Mouse (Mus musculus) heart, embryonic 16.5 days (tissue): ENCODE measurements at regions not wholly inside any gene's neighbourhood (a gene's known extent, or its start where the extent isn't known, plus 50 kb on each side); places are given as distances from the start of the nearest gene placed in this dataset.

Source experiments
- ATAC-seq: fragments of 200-750 bp; cut with Nextera tagmentation; replicated peaks from 2 replicates; pipeline ENCODE4 v1.8.0; 2017; ENCODE audit warnings: moderate number of reproducible peaks; ENCODE audit not compliant: insufficient read depth, low FRiP score; ENCODE audit errors: extremely low read depth
- H3K27ac ChIP-seq: fragments of 300-500 bp; sonication (generic); 2 replicates; pipeline ENCODE4 v1.5.1; 2014; ENCODE audit warnings: mild to moderate bottlenecking, low read length, control low read depth, moderate library complexity
- H3K27me3 ChIP-seq: fragments of 300-500 bp; sonication (generic); 2 replicates; pipeline ENCODE4 v1.6.1; 2014; ENCODE audit warnings: low read length, mixed read lengths; ENCODE audit not compliant: control insufficient read depth, insufficient read depth
- H3K36me3 ChIP-seq: fragments of 300-500 bp; sonication (generic); 2 replicates; pipeline ENCODE4 v1.6.1; 2014; ENCODE audit not compliant: control insufficient read depth, insufficient read depth
- H3K4me1 ChIP-seq: fragments of 300-500 bp; sonication (generic); 2 replicates; pipeline ENCODE4 v1.6.1; 2014; ENCODE audit warnings: low read length, mixed read lengths; ENCODE audit not compliant: control insufficient read depth, insufficient read depth
- H3K4me2 ChIP-seq: fragments of 300-500 bp; sonication (generic); 2 replicates; pipeline ENCODE4 v1.6.1; 2014; ENCODE audit warnings: low read depth, mild to moderate bottlenecking, control low read depth, low read length
- H3K4me3 ChIP-seq: fragments of 300-500 bp; sonication (generic); 2 replicates; pipeline ENCODE4 v1.5.1; 2014; ENCODE audit warnings: mild to moderate bottlenecking, control low read depth, low read length
- H3K9ac ChIP-seq: fragments of 300-500 bp; sonication (generic); 2 replicates; pipeline ENCODE4 v1.6.1; 2014; ENCODE audit warnings: low read length, control low read depth
- H3K9me3 ChIP-seq: fragments of 300-500 bp; sonication (generic); replicated peaks from 2 replicates; pipeline ENCODE4 v1.6.1; 2016; ENCODE audit warnings: low read length; ENCODE audit not compliant: control insufficient read depth
- WGBS: fragments of 180-500 bp; shearing (Covaris S2); extraction: QIAGEN DNeasy Blood & Tissue Kit; methylation state at CpG from one replicate; pipeline ENCODE4 v1.1.7; 2014; 5-methylcytosine and 5-hydroxymethylcytosine counted together

- Histone ChIP-seq H3K4me3 (no peak overlapping the region), H3K27me3 (no peaks in the 10 kb centered on the region), H3K9me3 (no peaks in the 10 kb centered on the region), H3K27ac (no peak overlapping the region), H3K9ac (no peak overlapping the region), H3K4me1 (no peaks in the 10 kb centered on the region), H3K36me3 (no peaks in the 10 kb centered on the region), H3K4me2 (no peak overlapping the region)
- ATAC-seq, result no peak
- WGBS, result 78% methylated on average over 7 of the region's 7 CpGs
These were observed 59.4 kb upstream of the Neo1 start for GRCm38 (mm10) chr9:59095626-59096025.

GRCm38 (mm10) chr9:59094106-59094505 is 57.9 kb upstream of the Neo1 start:
- Histone ChIP-seq H3K4me1 (no peaks in the 10 kb centered on the region), H3K27me3 (no peaks in the 10 kb centered on the region), H3K9me3 (no peaks in the 10 kb centered on the region), H3K9ac (no peak overlapping the region), H3K27ac (no peak overlapping the region), H3K36me3 (no peaks in the 10 kb centered on the region), H3K4me2 (no peak overlapping the region), H3K4me3 (no peak overlapping the region)
- no peak for ATAC-seq
- WGBS, result 79% methylated on average over 4 of the region's 4 CpGs

- Histone ChIP-seq H3K9me3 (no peaks in the 10 kb centered on the region), H3K36me3 (no peaks in the 10 kb centered on the region), H3K27ac (no peak overlapping the region), H3K4me3 (no peak overlapping the region), H3K9ac (no peak overlapping the region), H3K27me3 (no peaks in the 10 kb centered on the region), H3K4me2 (no peak overlapping the region), H3K4me1 (no peaks in the 10 kb centered on the region)
- ATAC-seq, result no peak
- 89% methylated on average over 3 of the region's 3 CpGs for WGBS
These were observed 54.9 kb upstream of the Neo1 start for GRCm38 (mm10) chr9:59091179-59091578.

GRCm38 (mm10) chr9:59087704-59088103 is 51.5 kb upstream of the Neo1 start:
- no peak overlapping the region for H3K4me3 ChIP-seq
- no peak for ATAC-seq
- H3K9ac ChIP-seq, result no peak overlapping the region
- no peaks in the 10 kb centered on the region for H3K27me3 ChIP-seq
- no peak overlapping the region for H3K4me2 ChIP-seq
- H3K9me3 ChIP-seq, result no peaks in the 10 kb centered on the region
- no peak overlapping the region for H3K27ac ChIP-seq
- H3K4me1 ChIP-seq, result peaks cover 4% of the 10 kb centered on the region; the same call in 1 of the 2 replicates
- H3K36me3 ChIP-seq, result no peaks in the 10 kb centered on the region
- WGBS, result 67% methylated on average over 3 of the region's 3 CpGs

- no peak overlapping the region for H3K4me3 ChIP-seq
- H3K36me3 ChIP-seq, result no peaks in the 10 kb centered on the region
- no peaks in the 10 kb centered on the region for H3K27me3 ChIP-seq
- WGBS, result 83% methylated on average over 9 of the region's 9 CpGs
- no peak overlapping the region for H3K9ac ChIP-seq
- H3K4me1 ChIP-seq, result peaks cover 4% of the 10 kb centered on the region; the same call in 1 of the 2 replicates
- H3K9me3 ChIP-seq, result no peaks in the 10 kb centered on the region
- H3K27ac ChIP-seq, result no peak overlapping the region
- H3K4me2 ChIP-seq, result no peak overlapping the region
- no peak for ATAC-seq
These were observed 50.9 kb upstream of the Neo1 start for GRCm38 (mm10) chr9:59087112-59087511.

- peaks cover 4% of the 10 kb centered on the region; the same call in 1 of the 2 replicates for H3K4me1 ChIP-seq
- no peaks in the 10 kb centered on the region for H3K27me3 ChIP-seq
- H3K9me3 ChIP-seq, result no peaks in the 10 kb centered on the region
- H3K9ac ChIP-seq, result no peak overlapping the region
- no peak overlapping the region for H3K4me3 ChIP-seq
- H3K36me3 ChIP-seq, result no peaks in the 10 kb centered on the region
- H3K27ac ChIP-seq, result no peak overlapping the region
- no peak for ATAC-seq
- H3K4me2 ChIP-seq, result no peak overlapping the region
- 82% methylated on average over 10 of the region's 10 CpGs for whole genome bisulfite sequencing
These were observed 50.4 kb upstream of the Neo1 start for GRCm38 (mm10) chr9:59086556-59087102.
